Mouse (Mus musculus) embryonic facial prominence, embryonic 11.5 days (tissue): Measurements from ENCODE around the gene Gpd2. TPM values are rescaled to one million over a fixed set of nuclear protein-coding genes. Genes with fewer than 3 reads are reported as not detected.

Experiments used
- ATAC-seq: fragments of 200-750 bp; cut with Nextera tagmentation; replicated peaks from 2 replicates; pipeline ENCODE4 v1.8.0; 2017; ENCODE audit warnings: low read depth; ENCODE audit not compliant: insufficient number of reproducible peaks, low FRiP score, low TSS enrichment
- DNase-seq: peaks from one replicate; pipeline ENCODE4 v3.0.0-alpha.2; 2015; ENCODE audit warnings: low spot score
- H3K27ac ChIP-seq: fragments of 300-500 bp; sonication (generic); replicated peaks from 2 replicates; pipeline ENCODE4 v1.5.1; 2014; ENCODE audit warnings: mild to moderate bottlenecking, low read depth, low read length, control low read depth
- H3K27me3 ChIP-seq: fragments of 300-500 bp; sonication (generic); 2 replicates; pipeline ENCODE4 v1.6.1; 2014; ENCODE audit warnings: mild to moderate bottlenecking, low read length, moderate library complexity, mixed read lengths; ENCODE audit not compliant: control insufficient read depth, insufficient read depth
- H3K36me3 ChIP-seq: fragments of 300-500 bp; sonication (generic); replicated peaks from 2 replicates; pipeline ENCODE4 v1.6.1; 2014; ENCODE audit warnings: low read depth, mild to moderate bottlenecking, low read length, moderate library complexity, mixed read lengths; ENCODE audit not compliant: control insufficient read depth, insufficient read depth
- H3K4me1 ChIP-seq: fragments of 300-500 bp; sonication (generic); 2 replicates; pipeline ENCODE4 v1.6.1; 2014; ENCODE audit warnings: low read length, mixed read lengths; ENCODE audit not compliant: control insufficient read depth, insufficient read depth
- H3K4me2 ChIP-seq: fragments of 300-500 bp; sonication (generic); 2 replicates; pipeline ENCODE4 v1.6.1; 2014; ENCODE audit warnings: low read depth, mild to moderate bottlenecking, control low read depth, low read length, moderate library complexity
- H3K4me3 ChIP-seq: fragments of 300-500 bp; sonication (generic); 2 replicates; pipeline ENCODE4 v1.5.1; 2014; ENCODE audit warnings: low read depth, low read length, control low read depth
- H3K9ac ChIP-seq: fragments of 300-500 bp; sonication (generic); replicated peaks from 2 replicates; pipeline ENCODE4 v1.6.1; 2014; ENCODE audit warnings: mild to moderate bottlenecking, control low read depth, low read length
- H3K9me3 ChIP-seq: fragments of 300-500 bp; sonication (generic); replicated peaks from 2 replicates; pipeline ENCODE4 v1.6.1; 2016; ENCODE audit warnings: mild to moderate bottlenecking, low read length, inconsistent platforms, mixed read lengths; ENCODE audit not compliant: control insufficient read depth
- WGBS: fragments of 180-500 bp; shearing (Covaris S2); extraction: QIAGEN DNeasy Blood & Tissue Kit; methylation state at CpG from one replicate; pipeline ENCODE4 v1.1.7; 2014; 5-methylcytosine and 5-hydroxymethylcytosine counted together
- polyA plus RNA-seq: library from polyadenylated mRNA; unstranded; fragments of >200 nt; fragmentation: Nextera tagmentation; extraction: Ambion mirVana; gene quantifications from 2 replicates; pipeline ENCODE4 v1.2.1, GENCODE M21; 2014

Gpd2 gene
- polyA plus RNA-seq, 1 experiment from 2014 or later = 17.5 TPM

DNA sequence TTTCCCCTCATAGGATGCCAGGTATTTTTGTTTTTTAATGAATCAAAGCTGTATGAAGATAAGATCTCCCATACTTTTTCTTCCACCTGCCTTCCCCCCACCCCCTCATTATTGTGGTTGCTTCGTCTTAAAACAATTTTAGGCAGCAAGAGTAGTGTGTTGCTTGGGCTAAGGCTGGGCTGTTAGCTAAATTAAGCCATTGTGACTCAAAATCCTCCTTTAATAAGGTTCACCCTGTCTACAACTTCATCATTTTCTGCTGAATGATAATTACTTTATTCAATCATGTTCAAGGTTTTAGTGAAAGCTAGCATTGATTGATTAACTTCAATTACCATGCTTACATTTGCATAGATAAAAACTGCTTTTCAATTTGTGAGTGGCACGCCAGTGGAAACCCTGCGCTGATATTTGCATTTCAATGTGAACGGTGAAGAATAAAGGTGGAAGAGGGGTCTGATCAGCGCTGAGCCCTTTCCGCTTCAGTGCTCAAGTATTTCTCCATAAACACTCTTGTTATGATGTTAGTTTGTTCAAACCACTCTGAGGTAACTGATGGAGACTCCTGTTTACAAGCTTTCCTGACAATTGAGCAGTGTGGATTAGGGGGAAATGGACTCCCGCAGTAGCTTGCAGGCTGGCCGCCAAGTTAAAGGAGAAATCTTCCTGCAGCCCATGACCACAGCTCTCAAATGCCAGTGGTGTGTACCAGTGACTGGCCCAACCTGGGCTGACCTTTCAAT, 140.9 kb downstream of the Gpd2 start:
- no peaks in the 10 kb centered on the region for H3K36me3 ChIP-seq
- H3K9ac ChIP-seq = no peak overlapping the region
- DNase-seq (no peak), ATAC-seq (no peak)
- H3K27ac ChIP-seq = no peak overlapping the region
- no peak overlapping the region for H3K4me3 ChIP-seq
- no peaks in the 10 kb centered on the region for H3K27me3 ChIP-seq
- 17% methylated on average over 8 of the region's 8 CpGs for WGBS
- no peak overlapping the region for H3K4me2 ChIP-seq
- no peaks in the 10 kb centered on the region for H3K4me1 ChIP-seq
- no peaks in the 10 kb centered on the region for H3K9me3 ChIP-seq

DNA sequence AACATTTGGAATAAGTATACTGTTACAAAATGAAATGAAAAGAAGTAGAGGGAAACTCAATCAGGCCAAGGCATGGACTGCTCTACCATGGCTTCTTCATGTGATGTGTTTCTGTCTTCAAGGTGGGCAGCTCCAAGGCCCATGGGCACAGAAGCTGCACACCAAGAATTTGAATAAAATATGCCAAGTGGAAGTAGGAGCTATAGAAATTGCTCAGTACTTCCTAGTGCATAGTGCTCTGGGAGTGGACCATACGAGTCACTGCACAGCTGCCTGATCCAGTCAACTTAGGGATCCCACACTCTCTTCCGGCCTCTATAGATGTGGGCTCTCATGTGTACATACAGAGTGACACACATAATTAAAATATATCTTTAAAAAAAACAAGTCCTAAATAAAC, 147.2 kb downstream of the Gpd2 start:
- no peaks in the 10 kb centered on the region for H3K36me3 ChIP-seq
- H3K4me3 ChIP-seq = no peak overlapping the region
- no peaks in the 10 kb centered on the region for H3K9me3 ChIP-seq
- H3K4me1 ChIP-seq = no peaks in the 10 kb centered on the region
- H3K27me3 ChIP-seq = no peaks in the 10 kb centered on the region
- WGBS = 89% methylated on average over 2 of the region's 2 CpGs
- H3K4me2 ChIP-seq = no peak overlapping the region
- ATAC-seq (no peak), DNase-seq (no peak)
- H3K27ac ChIP-seq = no peak overlapping the region
- H3K9ac ChIP-seq = no peak overlapping the region

DNA sequence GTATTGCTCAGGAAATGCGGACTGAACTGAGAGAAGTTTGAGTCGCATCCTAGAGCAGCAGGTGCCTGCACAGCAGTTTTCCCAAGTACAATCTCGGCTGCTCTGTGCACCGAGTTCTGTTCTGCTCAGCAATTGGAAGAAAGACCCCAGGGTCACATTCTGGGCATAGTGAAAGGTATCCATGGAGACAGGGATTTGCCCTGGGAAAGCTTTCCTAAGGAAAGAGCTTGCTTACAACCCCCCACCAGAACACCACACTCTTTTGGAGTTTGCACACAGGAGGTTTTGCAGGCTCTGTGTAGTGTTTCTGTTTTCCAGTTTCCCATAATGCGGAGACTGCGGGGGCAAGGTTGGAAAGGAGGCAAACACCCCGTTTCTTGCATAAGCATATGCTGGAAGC, 150.4 kb downstream of the Gpd2 start:
- Histone ChIP-seq H3K4me3 (no peak overlapping the region), H3K4me1 (no peaks in the 10 kb centered on the region), H3K36me3 (no peaks in the 10 kb centered on the region), H3K9ac (no peak overlapping the region), H3K9me3 (no peaks in the 10 kb centered on the region), H3K27ac (no peak overlapping the region), H3K27me3 (no peaks in the 10 kb centered on the region), H3K4me2 (no peak overlapping the region)
- WGBS = 40% methylated on average over 7 of the region's 7 CpGs
- DNase-seq = peak; percentile 52
- peak; percentile 67; the same call in 1 of the 2 replicates for ATAC-seq

DNA sequence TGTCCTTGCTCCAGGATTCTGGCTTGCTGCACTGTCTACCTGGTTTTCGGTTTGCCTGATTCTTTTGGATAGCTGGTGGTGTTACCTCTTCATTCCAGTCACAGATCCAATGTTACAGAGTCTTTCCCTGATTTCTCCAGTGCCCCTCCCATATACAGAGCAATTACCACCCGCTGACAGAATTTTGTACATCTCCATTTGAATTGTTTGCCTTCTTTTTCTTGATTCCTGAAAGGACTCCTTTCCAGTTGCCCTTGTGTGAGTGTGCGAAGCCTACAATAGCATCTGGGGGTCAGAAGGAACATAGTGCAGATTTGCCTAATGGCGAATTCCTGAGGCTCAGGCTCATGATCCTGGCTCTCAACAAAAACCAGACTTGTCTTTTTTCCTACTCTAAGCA, 157.6 kb downstream of the Gpd2 start:
- Histone ChIP-seq H3K36me3 (no peaks in the 10 kb centered on the region), H3K9me3 (no peaks in the 10 kb centered on the region), H3K27me3 (no peaks in the 10 kb centered on the region), H3K4me1 (no peaks in the 10 kb centered on the region), H3K4me2 (no peak overlapping the region), H3K4me3 (no peak overlapping the region), H3K27ac (no peak overlapping the region), H3K9ac (no peak overlapping the region)
- no peak for ATAC-seq
- WGBS = 86% methylated on average over 4 of the region's 4 CpGs
- DNase-seq = no peak

DNA sequence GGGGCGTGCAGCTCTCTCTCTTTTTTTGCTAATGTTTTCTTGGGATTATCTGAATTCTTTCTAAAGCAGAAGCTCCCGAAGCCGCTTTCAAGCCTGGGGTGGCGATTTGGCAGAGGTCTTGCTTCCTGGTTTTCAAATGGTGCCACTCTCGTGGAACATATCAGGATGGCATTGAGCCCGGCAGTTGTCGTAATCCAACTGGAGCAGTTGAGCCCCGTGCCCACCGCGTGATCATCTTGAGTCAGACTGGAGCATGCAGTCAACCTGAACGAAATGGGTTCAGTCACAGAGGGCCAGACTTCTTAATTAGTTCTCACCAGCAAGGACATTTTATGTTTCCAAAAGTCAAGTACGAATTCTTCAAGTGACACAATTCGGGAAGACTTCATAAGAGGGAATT, 158.6 kb downstream of the Gpd2 start:
- H3K4me2 ChIP-seq = no peak overlapping the region
- H3K27me3 ChIP-seq = no peaks in the 10 kb centered on the region
- no peak overlapping the region for H3K27ac ChIP-seq
- no peaks in the 10 kb centered on the region for H3K36me3 ChIP-seq
- ATAC-seq (no peak), DNase-seq (no peak)
- no peaks in the 10 kb centered on the region for H3K9me3 ChIP-seq
- H3K4me3 ChIP-seq = no peak overlapping the region
- no peaks in the 10 kb centered on the region for H3K4me1 ChIP-seq
- H3K9ac ChIP-seq = no peak overlapping the region
- WGBS = 94% methylated on average over 13 of the region's 13 CpGs

DNA sequence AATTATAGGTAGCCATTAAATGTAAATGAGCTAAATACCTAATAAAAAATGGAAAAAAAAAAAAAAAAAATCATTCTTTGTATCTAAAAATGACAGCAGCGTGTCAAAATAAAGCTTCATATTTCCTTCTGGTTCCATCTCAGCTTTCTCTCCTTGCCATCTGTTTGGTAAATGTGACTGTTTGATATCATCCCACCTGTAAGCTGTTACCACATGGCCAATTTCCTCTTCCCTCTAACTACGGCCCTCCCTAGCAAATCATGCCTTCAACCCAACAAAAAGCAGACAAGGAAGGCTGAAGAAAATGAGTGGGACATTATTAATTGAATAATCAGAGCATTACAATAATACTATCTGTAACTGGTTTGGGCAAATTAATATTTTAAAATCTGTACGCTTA, 160.3 kb downstream of the Gpd2 start:
- Histone ChIP-seq H3K27ac (no peak overlapping the region), H3K9ac (no peak overlapping the region), H3K36me3 (no peaks in the 10 kb centered on the region), H3K4me3 (no peak overlapping the region), H3K27me3 (no peaks in the 10 kb centered on the region), H3K9me3 (no peaks in the 10 kb centered on the region), H3K4me1 (no peaks in the 10 kb centered on the region), H3K4me2 (no peak overlapping the region)
- no peak for ATAC-seq
- DNase-seq = no peak
- WGBS = 73% methylated on average over 3 of the region's 3 CpGs

DNA sequence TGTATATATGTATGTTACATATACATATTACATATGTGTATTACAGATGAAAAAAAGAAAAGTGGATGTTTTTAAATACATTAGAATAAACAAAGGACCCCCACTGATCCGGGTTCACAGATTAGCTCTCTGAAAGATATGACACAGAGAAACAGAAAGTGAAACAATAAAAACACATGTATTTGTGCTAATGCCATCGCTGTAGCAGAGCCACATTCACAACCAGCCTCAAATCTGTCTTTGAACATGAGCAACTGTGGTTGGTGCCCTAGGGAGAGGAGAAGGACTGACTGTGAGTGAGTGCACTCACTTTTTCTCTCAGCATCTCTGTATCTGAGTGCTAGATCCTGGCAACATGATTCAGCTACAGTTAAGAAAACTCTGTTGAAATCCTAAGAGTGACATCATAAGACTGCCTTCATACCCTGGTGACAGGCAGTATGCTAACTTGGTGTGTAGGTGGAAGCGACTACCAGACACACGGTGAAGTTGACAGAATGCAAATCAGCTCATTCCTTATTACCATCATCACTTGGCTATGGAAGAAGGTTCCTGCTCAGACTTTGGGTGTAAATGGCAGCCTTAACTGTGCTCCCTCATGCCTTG, 170.1 kb downstream of the Gpd2 start:
- Histone ChIP-seq H3K9me3 (no peaks in the 10 kb centered on the region), H3K36me3 (no peaks in the 10 kb centered on the region), H3K9ac (no peak overlapping the region), H3K4me1 (no peaks in the 10 kb centered on the region), H3K4me3 (no peak overlapping the region), H3K4me2 (no peak overlapping the region), H3K27ac (no peak overlapping the region), H3K27me3 (no peaks in the 10 kb centered on the region)
- DNase-seq (no peak), ATAC-seq (no peak)
- WGBS = 86% methylated on average over 4 of the region's 4 CpGs

DNA sequence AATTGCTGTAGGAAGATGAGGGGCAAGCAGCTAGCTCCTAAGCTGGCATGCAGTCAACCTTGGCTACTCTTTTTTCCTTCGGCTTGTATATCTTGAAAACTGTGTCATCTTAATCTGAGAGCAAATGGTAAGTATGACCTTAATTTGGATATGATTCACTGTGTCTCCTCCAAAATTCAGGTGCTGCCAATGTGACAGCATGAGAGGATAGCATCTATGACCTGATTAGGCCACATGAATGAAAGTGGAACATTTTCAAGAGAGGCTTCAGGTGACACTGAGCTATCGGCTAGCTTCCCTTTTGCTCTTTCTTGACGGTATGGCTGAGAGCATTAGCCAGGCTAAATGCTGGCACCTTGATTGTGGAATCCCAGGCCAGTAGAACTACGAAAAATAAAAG, 171.0 kb downstream of the Gpd2 start:
- no peaks in the 10 kb centered on the region for H3K27me3 ChIP-seq

More for the DNA sequence above, 171.0 kb downstream of the Gpd2 start:
- no peak overlapping the region for H3K4me2 ChIP-seq
- H3K9ac ChIP-seq = no peak overlapping the region
- ATAC-seq = no peak
- no peak overlapping the region for H3K4me3 ChIP-seq
- H3K9me3 ChIP-seq = no peaks in the 10 kb centered on the region
- no peaks in the 10 kb centered on the region for H3K4me1 ChIP-seq
- WGBS = 81% methylated on average over 4 of the region's 4 CpGs
- no peaks in the 10 kb centered on the region for H3K36me3 ChIP-seq
- H3K27ac ChIP-seq = no peak overlapping the region
- no peak for DNase-seq
